Mouse (Mus musculus) heart, embryonic 16.5 days (tissue): ENCODE data around the gene Tbl3. TPM values are rescaled to one million over a fixed set of nuclear protein-coding genes. Genes with fewer than 3 reads are reported as not detected.

Experiments used
- ATAC-seq: fragments of 200-750 bp; cut with Nextera tagmentation; replicated peaks from 2 replicates; pipeline ENCODE4 v1.8.0; 2017; ENCODE audit warnings: moderate number of reproducible peaks; ENCODE audit not compliant: insufficient read depth, low FRiP score; ENCODE audit errors: extremely low read depth
- H3K27ac ChIP-seq: fragments of 300-500 bp; sonication (generic); 2 replicates; pipeline ENCODE4 v1.5.1; 2014; ENCODE audit warnings: mild to moderate bottlenecking, low read length, control low read depth, moderate library complexity
- H3K27me3 ChIP-seq: fragments of 300-500 bp; sonication (generic); 2 replicates; pipeline ENCODE4 v1.6.1; 2014; ENCODE audit warnings: low read length, mixed read lengths; ENCODE audit not compliant: control insufficient read depth, insufficient read depth
- H3K36me3 ChIP-seq: fragments of 300-500 bp; sonication (generic); 2 replicates; pipeline ENCODE4 v1.6.1; 2014; ENCODE audit not compliant: control insufficient read depth, insufficient read depth
- H3K4me1 ChIP-seq: fragments of 300-500 bp; sonication (generic); 2 replicates; pipeline ENCODE4 v1.6.1; 2014; ENCODE audit warnings: low read length, mixed read lengths; ENCODE audit not compliant: control insufficient read depth, insufficient read depth
- H3K4me2 ChIP-seq: fragments of 300-500 bp; sonication (generic); 2 replicates; pipeline ENCODE4 v1.6.1; 2014; ENCODE audit warnings: low read depth, mild to moderate bottlenecking, control low read depth, low read length
- H3K4me3 ChIP-seq: fragments of 300-500 bp; sonication (generic); 2 replicates; pipeline ENCODE4 v1.5.1; 2014; ENCODE audit warnings: mild to moderate bottlenecking, control low read depth, low read length
- H3K9ac ChIP-seq: fragments of 300-500 bp; sonication (generic); 2 replicates; pipeline ENCODE4 v1.6.1; 2014; ENCODE audit warnings: low read length, control low read depth
- H3K9me3 ChIP-seq: fragments of 300-500 bp; sonication (generic); replicated peaks from 2 replicates; pipeline ENCODE4 v1.6.1; 2016; ENCODE audit warnings: low read length; ENCODE audit not compliant: control insufficient read depth
- WGBS: fragments of 180-500 bp; shearing (Covaris S2); extraction: QIAGEN DNeasy Blood & Tissue Kit; methylation state at CpG from one replicate; pipeline ENCODE4 v1.1.7; 2014; 5-methylcytosine and 5-hydroxymethylcytosine counted together
- polyA plus RNA-seq: library from polyadenylated mRNA; unstranded; fragments of >200 nt; fragmentation: Nextera tagmentation; extraction: Ambion mirVana; gene quantifications from 2 replicates; pipeline ENCODE4 v1.2.1, GENCODE M21; 2015

Tbl3 gene
- polyA plus RNA-seq, 1 experiment from 2014 or later = 47.5 TPM

GRCm38 (mm10) chr17:24695326-24696010 lies 12.0 kb downstream of the Tbl3 start:
- peak; percentile 37 for ATAC-seq
- peaks cover 8% of the 10 kb centered on the region; the same call in 1 of the 2 replicates for H3K4me1 ChIP-seq
- WGBS = 9% methylated on average over 49 of the region's 51 CpGs
- H3K9ac ChIP-seq = peak overlapping the region; percentile 82
- H3K9me3 ChIP-seq = no peaks in the 10 kb centered on the region
- peak overlapping the region; percentile 79 for H3K27ac ChIP-seq
- H3K4me3 ChIP-seq = peak overlapping the region; percentile 71
- peaks cover 5% of the 10 kb centered on the region; the same call in 1 of the 2 replicates for H3K36me3 ChIP-seq
- H3K27me3 ChIP-seq = peaks cover under 1% of the 10 kb centered on the region; the same call in 1 of the 2 replicates
- H3K4me2 ChIP-seq = peak overlapping the region; percentile 75

GRCm38 (mm10) chr17:24692385-24692784 lies 15.1 kb downstream of the Tbl3 start:
- Histone ChIP-seq H3K9me3 (no peaks in the 10 kb centered on the region), H3K27me3 (peaks cover 30% of the 10 kb centered on the region), H3K27ac (no peak overlapping the region), H3K4me1 (peaks cover 23% of the 10 kb centered on the region), H3K4me2 (no peak overlapping the region), H3K4me3 (no peak overlapping the region), H3K9ac (no peak overlapping the region), H3K36me3 (no peaks in the 10 kb centered on the region)
- no peak for ATAC-seq
- 78% methylated on average over 5 of the region's 5 CpGs for WGBS

- ATAC-seq = no peak
Observed at GRCm38 (mm10) chr17:24689251-24690081, 18.0 kb downstream of the Tbl3 start, which contains the start of gene Syngr3. TSS of gene Syngr3 (minus strand) at chr17:24689955.

GRCm38 (mm10) chr17:24687599-24687998 lies 19.9 kb downstream of the Tbl3 start:
- peaks cover 31% of the 10 kb centered on the region for H3K27me3 ChIP-seq
- no peaks in the 10 kb centered on the region for H3K36me3 ChIP-seq
- peaks cover 15% of the 10 kb centered on the region for H3K4me1 ChIP-seq
- no peaks in the 10 kb centered on the region for H3K9me3 ChIP-seq
- ATAC-seq = no peak
- no peak overlapping the region for H3K27ac ChIP-seq
- no peak overlapping the region for H3K9ac ChIP-seq
- WGBS = 20% methylated on average over 23 of the region's 23 CpGs
- peak overlapping the region; percentile 31 for H3K4me3 ChIP-seq
- H3K4me2 ChIP-seq = peak overlapping the region; percentile 51

More at GRCm38 (mm10) chr17:24689251-24690081, 18.0 kb downstream of the Tbl3 start, which contains the start of gene Syngr3:
- no peaks in the 10 kb centered on the region for H3K9me3 ChIP-seq
- WGBS = under 1% methylated on average over 54 of the region's 55 CpGs
- H3K4me3 ChIP-seq = peak within 1 kb of the TSS; percentile 52
- peaks cover 31% of the 10 kb centered on the region for H3K27me3 ChIP-seq
- peak within 1 kb of the TSS; percentile 21 for H3K9ac ChIP-seq
- no peak within 1 kb of the TSS for H3K27ac ChIP-seq
- H3K4me1 ChIP-seq = peaks cover 15% of the 10 kb centered on the region
- peak within 1 kb of the TSS; percentile 70 for H3K4me2 ChIP-seq
- H3K36me3 ChIP-seq = no peaks in the 10 kb centered on the region

- Histone ChIP-seq H3K4me2 (peak overlapping the region; percentile 51), H3K27me3 (peaks cover 31% of the 10 kb centered on the region), H3K27ac (no peak overlapping the region), H3K4me3 (peak overlapping the region; percentile 31), H3K9ac (no peak overlapping the region), H3K9me3 (no peaks in the 10 kb centered on the region), H3K4me1 (peaks cover 15% of the 10 kb centered on the region), H3K36me3 (peaks cover 1% of the 10 kb centered on the region; the same call in 1 of the 2 replicates)
- ATAC-seq = 0 out of 2 replicates have a peak, but pooled peaks have one; percentile 25
- WGBS = 3% methylated on average over 25 of the region's 25 CpGs
Observed at GRCm38 (mm10) chr17:24687146-24687595, 20.3 kb downstream of the Tbl3 start.

- H3K27ac ChIP-seq = no peak overlapping the region
- ATAC-seq = no peak
- WGBS = 27% methylated on average over 16 of the region's 16 CpGs
- peaks cover 15% of the 10 kb centered on the region for H3K4me1 ChIP-seq
- H3K4me3 ChIP-seq = no peak overlapping the region
- no peak overlapping the region for H3K9ac ChIP-seq
- peaks cover 6% of the 10 kb centered on the region for H3K36me3 ChIP-seq
- peak overlapping the region; percentile 36; the same call in 1 of the 2 replicates for H3K4me2 ChIP-seq
- peaks cover 31% of the 10 kb centered on the region for H3K27me3 ChIP-seq
- no peaks in the 10 kb centered on the region for H3K9me3 ChIP-seq
Observed at GRCm38 (mm10) chr17:24686514-24686913, 20.9 kb downstream of the Tbl3 start.

GRCm38 (mm10) chr17:24677500-24678080 lies 29.9 kb downstream of the Tbl3 start:
- Histone ChIP-seq H3K36me3 (peaks cover 41% of the 10 kb centered on the region), H3K9ac (no peak overlapping the region), H3K4me2 (no peak overlapping the region), H3K9me3 (no peaks in the 10 kb centered on the region), H3K4me1 (peaks cover 5% of the 10 kb centered on the region), H3K27me3 (no peaks in the 10 kb centered on the region), H3K4me3 (no peak overlapping the region), H3K27ac (no peak overlapping the region)
- no peak for ATAC-seq
- 90% methylated on average over 24 of the region's 24 CpGs for WGBS

GRCm38 (mm10) chr17:24676877-24677276 lies 30.6 kb downstream of the Tbl3 start:
- Histone ChIP-seq H3K9me3 (no peaks in the 10 kb centered on the region), H3K27ac (no peak overlapping the region), H3K4me1 (peaks cover 11% of the 10 kb centered on the region), H3K4me3 (no peak overlapping the region), H3K36me3 (peaks cover 37% of the 10 kb centered on the region), H3K27me3 (no peaks in the 10 kb centered on the region), H3K4me2 (no peak overlapping the region), H3K9ac (no peak overlapping the region)
- 92% methylated on average over 5 of the region's 5 CpGs for WGBS
- no peak for ATAC-seq
